Mouse (Mus musculus): ENCODE data around the gene Opa3. TPM values are rescaled to one million over a fixed set of nuclear protein-coding genes. Genes with fewer than 3 reads are reported as not detected.

The Opa3 gene
- polyA plus RNA-seq, 1 experiment from 2014 or later, result 40.5 TPM

DNA sequence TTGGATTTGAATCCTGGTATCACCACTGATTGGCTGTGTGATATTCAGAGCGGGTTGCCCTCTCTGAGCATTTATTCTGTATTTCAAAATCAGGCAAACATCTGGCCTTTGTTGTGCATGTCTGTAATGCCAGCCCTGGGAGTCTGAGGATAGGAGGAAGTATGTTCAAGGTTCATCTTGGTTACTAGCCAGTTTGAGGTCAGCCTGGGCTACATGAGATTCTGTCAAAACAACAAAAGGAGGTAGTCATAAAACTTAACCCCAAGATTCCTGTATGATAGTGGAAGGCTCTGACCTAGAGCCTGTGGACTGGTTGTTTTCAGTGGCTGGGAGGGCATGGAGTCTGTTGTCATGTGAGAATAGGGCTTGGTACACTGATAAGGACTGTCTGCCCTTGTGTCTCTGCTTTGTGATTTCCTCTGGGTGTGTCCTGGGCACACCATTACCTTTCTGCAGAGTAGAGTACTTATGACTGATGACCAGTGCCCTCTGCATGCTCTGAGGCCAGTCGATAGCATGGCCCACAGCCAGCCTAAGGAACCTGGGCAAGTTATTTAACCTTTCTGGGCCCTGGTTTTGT, 7.0 kb downstream of the Opa3 start:
- H3K9ac ChIP-seq (replicated peaks), result no peak overlapping the region
- no peak overlapping the region for H3K4me2 ChIP-seq (replicated peaks)
- H3K4me1 ChIP-seq (replicated peaks), result peaks cover 9% of the 10 kb centered on the region
- WGBS, result 99% methylated on average over 2 of the region's 2 CpGs
- peaks cover 10% of the 10 kb centered on the region; the same call in 1 of the 2 replicates for H3K36me3 ChIP-seq
- no peaks in the 10 kb centered on the region for H3K9me3 ChIP-seq
- no peak overlapping the region for H3K4me3 ChIP-seq (replicated peaks)
- no peak for ATAC-seq
- H3K27ac ChIP-seq, result no peak overlapping the region
- H3K27me3 ChIP-seq, result no peaks in the 10 kb centered on the region

GRCm38 (mm10) chr7:19236411-19236810, 8.3 kb downstream of the Opa3 start:
- no peaks in the 10 kb centered on the region for H3K9me3 ChIP-seq

GRCm38 (mm10) chr7:19238344-19238743, 10.2 kb downstream of the Opa3 start:
- Histone ChIP-seq H3K9ac (replicated peaks) (no peak overlapping the region), H3K4me2 (replicated peaks) (no peak overlapping the region), H3K9me3 (no peaks in the 10 kb centered on the region), H3K27ac (no peak overlapping the region), H3K4me1 (replicated peaks) (peaks cover 4% of the 10 kb centered on the region; the same call in 1 of the 2 replicates), H3K27me3 (no peaks in the 10 kb centered on the region), H3K36me3 (peaks cover 9% of the 10 kb centered on the region), H3K4me3 (replicated peaks) (no peak overlapping the region)
- ATAC-seq, result no peak
- WGBS, result 99% methylated on average over 4 of the region's 4 CpGs

More at GRCm38 (mm10) chr7:19236411-19236810, 8.3 kb downstream of the Opa3 start:
- no peak overlapping the region for H3K4me3 ChIP-seq (replicated peaks)
- H3K4me2 ChIP-seq (replicated peaks), result no peak overlapping the region
- peaks cover 10% of the 10 kb centered on the region for H3K36me3 ChIP-seq
- H3K9ac ChIP-seq (replicated peaks), result no peak overlapping the region
- WGBS, result 90% methylated on average over 2 of the region's 2 CpGs
- H3K27me3 ChIP-seq, result no peaks in the 10 kb centered on the region
- no peak overlapping the region for H3K27ac ChIP-seq
- H3K4me1 ChIP-seq (replicated peaks), result peaks cover 4% of the 10 kb centered on the region; the same call in 1 of the 2 replicates
- ATAC-seq, result no peak

GRCm38 (mm10) chr7:19239423-19239822, 11.3 kb downstream of the Opa3 start:
- Histone ChIP-seq H3K36me3 (peaks cover 6% of the 10 kb centered on the region; the same call in 1 of the 2 replicates), H3K9me3 (no peaks in the 10 kb centered on the region), H3K27ac (0 out of 2 replicates have a peak overlapping the region, but pooled peaks have one; percentile 3), H3K4me3 (replicated peaks) (no peak overlapping the region), H3K4me2 (replicated peaks) (no peak overlapping the region), H3K4me1 (replicated peaks) (peaks cover 4% of the 10 kb centered on the region; the same call in 1 of the 2 replicates), H3K27me3 (no peaks in the 10 kb centered on the region), H3K9ac (replicated peaks) (no peak overlapping the region)
- peak; percentile 94 for ATAC-seq
- WGBS, result 0% methylated on average over 1 of the region's 1 CpGs

DNA sequence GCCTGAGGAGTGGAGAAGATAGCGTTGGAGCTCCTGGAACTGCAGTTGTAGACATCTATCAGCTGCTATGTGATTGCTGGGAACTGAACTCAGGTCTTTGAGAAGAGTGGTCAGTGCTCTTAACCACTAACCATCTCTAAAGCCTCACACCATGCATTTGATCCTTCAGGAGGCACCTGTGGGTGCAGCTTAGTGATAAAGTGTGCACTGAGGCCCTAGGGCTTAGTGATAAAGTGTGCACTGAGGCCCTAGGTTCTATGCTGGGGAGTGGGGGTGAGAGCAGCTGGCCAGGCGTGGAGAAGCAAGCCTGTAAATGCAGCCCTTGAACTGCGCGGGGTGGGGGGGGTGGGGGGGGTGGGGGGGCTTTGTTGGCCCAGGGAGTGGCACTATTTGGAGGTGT, 11.9 kb downstream of the Opa3 start:
- no peaks in the 10 kb centered on the region for H3K27me3 ChIP-seq
- no peak for ATAC-seq
- H3K9me3 ChIP-seq, result no peaks in the 10 kb centered on the region
- WGBS, result 80% methylated on average over 2 of the region's 4 CpGs
- no peak overlapping the region for H3K4me3 ChIP-seq (replicated peaks)
- H3K27ac ChIP-seq, result 0 out of 2 replicates have a peak overlapping the region, but pooled peaks have one; percentile 1
- peaks cover 4% of the 10 kb centered on the region; the same call in 1 of the 2 replicates for H3K4me1 ChIP-seq (replicated peaks)
- peaks cover 10% of the 10 kb centered on the region for H3K36me3 ChIP-seq
- H3K4me2 ChIP-seq (replicated peaks), result no peak overlapping the region
- H3K9ac ChIP-seq (replicated peaks), result no peak overlapping the region

DNA sequence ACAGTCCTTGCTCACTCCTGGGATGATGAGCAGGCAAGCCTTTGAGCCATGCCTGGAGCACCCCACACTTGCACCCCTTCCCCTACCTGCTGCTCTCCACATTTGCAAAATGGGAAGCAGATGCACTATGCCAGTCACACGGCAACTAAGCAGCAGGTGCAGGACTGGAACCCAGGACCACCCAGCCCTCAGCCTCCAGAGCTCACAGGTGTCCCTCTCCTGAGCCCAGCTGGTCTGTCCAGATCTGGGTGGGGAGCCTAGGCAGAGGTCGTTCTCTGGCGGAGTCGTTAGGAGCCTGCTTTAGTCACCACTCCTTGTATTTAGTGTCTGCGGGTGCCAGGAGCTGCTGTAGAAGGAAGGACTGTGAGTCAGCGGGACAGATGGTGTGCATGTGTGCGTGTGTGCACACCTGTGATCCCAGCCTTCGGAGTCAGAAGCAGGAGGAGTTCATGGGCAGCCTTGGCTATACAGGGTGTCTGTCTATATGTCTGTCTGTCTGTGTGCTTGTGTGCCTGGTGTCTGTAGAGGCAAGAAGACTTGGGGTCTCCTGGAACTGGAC, 12.8 kb downstream of the Opa3 start:
- H3K4me1 ChIP-seq (replicated peaks), result peaks cover 4% of the 10 kb centered on the region; the same call in 1 of the 2 replicates

GRCm38 (mm10) chr7:19242005-19242404, 13.9 kb downstream of the Opa3 start:
- H3K36me3 ChIP-seq, result peaks cover 30% of the 10 kb centered on the region
- no peak overlapping the region for H3K9ac ChIP-seq (replicated peaks)
- H3K4me3 ChIP-seq (replicated peaks), result no peak overlapping the region
- peaks cover 4% of the 10 kb centered on the region; the same call in 1 of the 2 replicates for H3K4me1 ChIP-seq (replicated peaks)
- H3K27ac ChIP-seq, result no peak overlapping the region
- no peak overlapping the region for H3K4me2 ChIP-seq (replicated peaks)
- H3K9me3 ChIP-seq, result no peaks in the 10 kb centered on the region
- no peak for ATAC-seq
- H3K27me3 ChIP-seq, result no peaks in the 10 kb centered on the region
- 98% methylated on average over 1 of the region's 1 CpGs for WGBS

More for the DNA sequence above, 12.8 kb downstream of the Opa3 start:
- Histone ChIP-seq H3K9ac (replicated peaks) (no peak overlapping the region), H3K27ac (no peak overlapping the region), H3K27me3 (no peaks in the 10 kb centered on the region), H3K36me3 (peaks cover 20% of the 10 kb centered on the region), H3K4me2 (replicated peaks) (no peak overlapping the region), H3K4me3 (replicated peaks) (no peak overlapping the region), H3K9me3 (no peaks in the 10 kb centered on the region)
- WGBS, result 96% methylated on average over 8 of the region's 8 CpGs
- no peak; the same call in 1 of the 2 replicates for ATAC-seq

- peaks cover 4% of the 10 kb centered on the region; the same call in 1 of the 2 replicates for H3K4me1 ChIP-seq (replicated peaks)
- H3K9ac ChIP-seq (replicated peaks), result 0 out of 2 replicates have a peak overlapping the region, but pooled peaks have one; percentile 16
- 67% methylated on average over 5 of the region's 5 CpGs for WGBS
- H3K4me3 ChIP-seq (replicated peaks), result no peak overlapping the region
- peak overlapping the region; percentile 9; the same call in 1 of the 2 replicates for H3K27ac ChIP-seq
- H3K9me3 ChIP-seq, result no peaks in the 10 kb centered on the region
- no peaks in the 10 kb centered on the region for H3K27me3 ChIP-seq
- peaks cover 38% of the 10 kb centered on the region for H3K36me3 ChIP-seq
- H3K4me2 ChIP-seq (replicated peaks), result no peak overlapping the region
- no peak for ATAC-seq
Observed at GRCm38 (mm10) chr7:19243858-19244257, 15.7 kb downstream of the Opa3 start.

DNA sequence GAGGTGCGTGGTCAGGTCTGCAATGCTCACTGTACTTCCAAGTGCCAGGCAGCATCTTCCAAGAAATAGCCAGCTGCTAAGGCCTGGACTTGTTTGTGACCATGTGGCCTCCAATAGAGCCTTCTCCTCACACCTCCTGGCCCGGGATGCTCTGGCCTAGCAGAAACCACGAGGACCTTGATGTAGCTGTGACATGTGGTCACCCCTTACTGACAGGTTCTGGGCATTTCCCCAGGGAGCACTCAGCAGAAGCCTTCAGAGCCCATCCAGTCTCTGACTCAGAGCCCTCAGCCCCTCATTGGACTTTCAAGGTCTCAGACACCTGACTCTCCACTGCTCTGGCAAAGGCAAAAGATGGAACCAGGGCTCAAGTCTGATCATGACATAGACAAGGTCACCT, 16.9 kb downstream of the Opa3 start:
- Histone ChIP-seq H3K9ac (replicated peaks) (no peak overlapping the region), H3K9me3 (no peaks in the 10 kb centered on the region), H3K27ac (no peak overlapping the region), H3K4me2 (replicated peaks) (no peak overlapping the region), H3K36me3 (peaks cover 41% of the 10 kb centered on the region), H3K27me3 (no peaks in the 10 kb centered on the region), H3K4me1 (replicated peaks) (no peaks in the 10 kb centered on the region), H3K4me3 (replicated peaks) (no peak overlapping the region)
- WGBS, result 96% methylated on average over 3 of the region's 3 CpGs
- ATAC-seq, result 0 out of 2 replicates have a peak, but pooled peaks have one; percentile 21

GRCm38 (mm10) chr7:19246855-19247254, 18.7 kb downstream of the Opa3 start:
- 93% methylated on average over 1 of the region's 1 CpGs for WGBS
- no peak for ATAC-seq

DNA sequence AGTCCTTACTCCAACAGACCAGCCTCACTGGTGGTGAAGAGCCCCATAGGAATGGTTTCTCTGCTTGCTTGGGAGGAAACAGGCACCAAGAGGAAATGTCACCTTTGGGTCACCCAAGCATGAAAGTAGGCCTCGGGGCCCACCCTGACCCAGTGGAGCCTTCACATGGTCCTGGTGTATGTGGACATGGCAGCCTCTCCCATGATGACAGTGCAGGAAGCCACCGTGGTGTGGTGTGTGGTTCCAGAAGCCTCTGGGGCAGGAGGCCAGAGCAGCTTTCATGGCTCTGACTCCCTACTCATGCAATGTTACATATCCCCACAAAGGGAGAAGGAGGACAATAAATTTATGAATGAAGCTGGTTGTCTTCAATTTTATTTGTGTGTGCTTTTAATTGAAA, 19.4 kb downstream of the Opa3 start:
- H3K4me2 ChIP-seq (replicated peaks), result no peak overlapping the region
- no peaks in the 10 kb centered on the region for H3K9me3 ChIP-seq
- peaks cover 36% of the 10 kb centered on the region for H3K36me3 ChIP-seq
- H3K27ac ChIP-seq, result no peak overlapping the region
- H3K4me3 ChIP-seq (replicated peaks), result no peak overlapping the region
- H3K27me3 ChIP-seq, result no peaks in the 10 kb centered on the region
- WGBS, result 100% methylated on average over 2 of the region's 2 CpGs
- no peak overlapping the region for H3K9ac ChIP-seq (replicated peaks)
- no peaks in the 10 kb centered on the region for H3K4me1 ChIP-seq (replicated peaks)
- ATAC-seq, result no peak

More at GRCm38 (mm10) chr7:19246855-19247254, 18.7 kb downstream of the Opa3 start:
- Histone ChIP-seq H3K4me2 (replicated peaks) (no peak overlapping the region), H3K9ac (replicated peaks) (no peak overlapping the region), H3K27ac (no peak overlapping the region), H3K4me3 (replicated peaks) (no peak overlapping the region), H3K4me1 (replicated peaks) (no peaks in the 10 kb centered on the region), H3K27me3 (no peaks in the 10 kb centered on the region), H3K9me3 (no peaks in the 10 kb centered on the region), H3K36me3 (peaks cover 36% of the 10 kb centered on the region)

DNA sequence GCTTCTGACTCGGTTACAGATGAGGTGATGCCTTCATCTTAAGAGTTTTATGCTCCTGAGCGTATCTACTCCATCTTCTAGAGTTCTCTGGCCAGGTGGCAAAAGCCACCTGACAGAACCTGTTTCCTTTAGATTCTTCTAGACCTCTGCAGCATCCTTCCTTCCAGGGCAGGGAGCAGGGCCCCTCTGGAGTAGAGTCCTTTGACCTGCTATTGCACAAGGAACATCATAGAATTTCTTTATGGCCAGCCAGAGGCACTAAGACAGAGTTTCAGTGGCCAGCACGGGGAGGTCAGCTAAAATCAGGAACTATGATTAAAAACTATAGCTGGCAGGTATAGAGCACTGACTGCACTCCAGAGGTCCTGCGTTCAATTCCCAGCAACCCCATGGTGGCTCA, 23.9 kb downstream of the Opa3 start:
- 86% methylated on average over 4 of the region's 4 CpGs for whole genome bisulfite sequencing
- H3K27ac ChIP-seq, result no peak overlapping the region

More for the DNA sequence above, 23.9 kb downstream of the Opa3 start:
- Histone ChIP-seq H3K4me1 (replicated peaks) (no peaks in the 10 kb centered on the region), H3K4me2 (replicated peaks) (no peak overlapping the region), H3K36me3 (peaks cover 31% of the 10 kb centered on the region), H3K4me3 (replicated peaks) (no peak overlapping the region), H3K9me3 (no peaks in the 10 kb centered on the region), H3K9ac (replicated peaks) (no peak overlapping the region), H3K27me3 (no peaks in the 10 kb centered on the region)
- no peak for ATAC-seq
